Mouse (Mus musculus) bone marrow macrophage, adult 2 months (primary cell): ENCODE data around the gene Nudt14.

ENCODE experiments used
- CTCF ChIP-seq: IDR thresholded peaks from 2 replicates; pipeline ENCODE4 v1.5.1; 2012; ENCODE audit warnings: low read depth, mild to moderate bottlenecking, low read length, moderate library complexity
- POLR2A ChIP-seq: IDR thresholded peaks from 2 replicates; pipeline ENCODE4 v1.6.1; 2012; ENCODE audit warnings: mild to moderate bottlenecking, low read depth, low read length, borderline replicate concordance

- TF ChIP-seq POLR2A (no peak), CTCF (no peak)
Measured at GRCm38 (mm10) chr12:112922541-112922940, 19.4 kb downstream of the Nudt14 start.
